Mouse (Mus musculus) kidney, postnatal 36 days (tissue): Measurements from ENCODE around the gene Nemp1.

ENCODE experiments used
- DNase-seq, 2 experiments: peaks; one replicate each; pipeline ENCODE4 v3.0.0; 2021 to 2022; ENCODE audit warnings: mixed read lengths in 2 of 2

Nemp1 gene

GRCm38 (mm10) chr10:127674794-127675522 is 8.3 kb downstream of the Nemp1 start:
- DNase-seq, result peak; percentile 94 to 96

GRCm38 (mm10) chr10:127675859-127676398 is 9.2 kb downstream of the Nemp1 start:
- no peak for DNase-seq

DNA sequence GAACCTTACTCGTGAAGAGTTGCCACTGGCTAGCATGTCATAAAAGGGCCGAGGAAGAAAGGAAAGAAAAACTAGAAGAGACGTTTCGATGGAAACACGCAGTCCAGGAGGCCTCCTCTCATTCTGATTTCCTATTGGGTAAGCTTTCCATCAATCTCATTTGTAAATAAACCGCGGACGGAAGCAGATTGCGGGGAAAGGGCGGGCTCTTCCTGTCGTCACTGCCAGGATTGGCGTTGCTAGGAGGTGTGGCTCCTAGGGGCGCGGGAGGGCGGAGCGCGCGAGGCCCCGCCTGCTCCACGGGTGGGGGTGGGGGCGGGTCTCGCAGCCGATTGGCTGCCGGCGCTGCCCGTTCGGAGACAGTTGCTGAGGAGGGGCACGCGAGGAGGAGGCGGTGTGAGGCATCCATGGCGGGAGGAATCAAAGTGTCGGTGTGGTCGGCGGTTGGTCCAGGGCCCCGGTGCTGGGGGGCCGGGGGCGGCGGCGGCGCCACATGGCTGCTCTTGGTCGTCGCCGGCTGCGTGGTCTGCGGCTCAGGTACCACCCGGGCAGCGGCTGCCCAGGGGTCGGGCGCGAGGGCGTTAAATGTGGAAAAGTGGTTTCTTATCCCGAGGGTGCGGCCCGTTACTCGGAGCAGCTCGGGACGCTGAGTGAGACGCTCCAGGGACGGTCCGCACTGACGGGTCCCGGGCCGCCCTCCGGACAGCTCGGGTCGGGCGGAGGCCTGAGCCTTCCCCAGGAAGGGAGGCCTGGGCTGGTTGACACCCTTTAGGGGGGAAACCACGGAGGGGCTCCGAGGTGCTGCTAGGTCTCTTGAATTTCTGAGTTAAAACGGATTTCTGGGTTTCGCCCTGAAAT is 10.2 kb downstream of the Nemp1 start:
- peak; percentile 94 to 96 for DNase-seq

GRCm38 (mm10) chr10:127677591-127678336 is 11.1 kb downstream of the Nemp1 start:
- DNase-seq, result peak; percentile 82 to 83

DNA sequence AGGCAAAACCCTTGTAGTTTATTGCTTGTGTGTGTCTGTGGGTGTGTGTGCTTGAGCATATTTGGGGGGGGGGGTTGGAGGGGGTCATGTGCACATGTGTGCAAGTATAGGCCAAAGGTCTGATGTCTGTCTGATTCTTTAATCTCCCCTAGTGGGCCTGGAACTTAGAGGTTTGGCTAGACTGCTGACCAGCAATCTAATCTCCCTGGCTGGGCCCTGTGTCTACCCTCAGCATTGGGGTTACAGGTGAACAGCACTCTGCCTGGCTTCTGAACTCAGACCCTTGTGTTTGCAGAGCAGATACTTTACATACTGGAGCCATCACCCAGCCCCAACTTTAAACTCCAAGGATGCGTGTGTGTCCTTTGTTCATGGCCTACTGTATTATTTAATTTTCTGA is 12.5 kb downstream of the Nemp1 start:
- DNase-seq, result no peak

DNA sequence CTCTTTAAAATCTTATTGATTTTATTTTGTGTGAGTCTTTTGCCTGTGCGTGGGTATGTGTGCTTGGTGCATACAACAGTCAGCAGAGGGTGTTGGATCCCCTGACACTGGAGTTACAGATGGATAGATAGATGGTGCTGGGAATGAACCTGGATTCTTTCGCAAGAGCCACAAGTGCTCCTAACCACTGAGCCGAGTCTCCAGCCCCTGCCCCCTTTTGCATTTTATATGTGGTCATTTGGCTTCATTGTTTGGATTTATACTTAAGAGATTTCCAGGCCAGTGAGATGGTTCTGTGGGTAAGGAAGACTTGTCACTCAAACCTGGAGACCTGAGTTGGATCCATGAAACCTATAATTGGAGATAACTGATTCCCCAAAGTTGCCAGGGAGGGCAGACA is 13.2 kb downstream of the Nemp1 start:
- DNase-seq, result no peak

DNA sequence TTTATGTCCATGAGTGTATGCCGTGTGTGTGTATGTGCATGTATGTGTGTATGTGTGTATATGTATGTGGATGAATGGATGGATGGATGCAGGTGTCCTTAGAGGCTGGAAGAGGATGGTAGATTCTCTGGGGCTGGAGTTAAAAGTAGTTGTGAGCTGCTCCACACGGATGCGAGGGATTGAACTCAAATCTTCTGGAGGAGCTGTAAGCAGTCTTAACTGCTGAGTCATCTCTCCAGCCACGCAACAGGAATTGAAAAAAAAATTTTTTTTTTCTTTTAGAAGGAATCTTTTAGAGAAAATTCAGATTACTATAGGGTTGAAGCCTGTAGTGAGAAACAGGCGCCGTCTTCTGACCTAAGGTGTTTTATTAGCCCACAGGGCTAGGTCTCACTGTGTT is 16.2 kb downstream of the Nemp1 start:
- no peak for DNase-seq

DNA sequence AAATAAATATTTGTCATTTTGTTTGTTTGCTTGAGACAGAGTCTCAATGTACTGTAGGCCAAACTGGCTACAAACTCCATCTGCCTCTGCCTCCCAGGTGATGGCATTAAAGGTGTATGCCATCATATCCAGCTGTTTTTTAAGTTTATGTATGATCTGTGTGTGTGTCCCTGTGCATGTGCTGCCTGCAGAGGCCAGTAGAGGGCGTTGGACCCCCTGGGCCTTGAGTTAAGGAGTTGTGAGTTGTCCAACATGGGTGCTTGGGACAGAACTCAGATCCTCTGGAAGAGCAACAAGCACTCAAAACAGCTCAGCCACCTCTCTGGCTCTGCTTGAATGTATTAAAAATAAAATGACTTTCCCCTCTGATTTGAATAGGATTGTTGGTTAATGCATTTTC is 24.4 kb downstream of the Nemp1 start:
- DNase-seq, result no peak

DNA sequence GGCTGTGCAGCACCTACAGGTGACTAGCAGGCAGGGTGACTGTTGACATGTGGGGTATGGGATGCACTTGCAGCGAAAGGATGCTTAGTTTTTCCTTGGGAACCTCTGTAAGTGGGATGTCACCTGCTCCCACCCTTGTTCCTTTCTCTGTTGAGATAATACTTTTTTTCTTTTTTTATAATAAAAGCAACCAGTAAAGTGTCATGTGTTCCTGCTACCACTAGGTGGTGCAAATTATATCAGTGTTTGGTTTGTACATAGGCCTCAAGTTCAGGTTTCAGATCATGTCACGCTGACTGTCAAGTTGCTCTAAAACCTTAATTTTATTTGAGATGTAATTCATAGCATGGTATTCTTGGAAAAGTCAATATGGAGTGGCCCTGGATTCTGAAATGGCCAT is 27.9 kb downstream of the Nemp1 start:
- peak; percentile 23 to 25 for DNase-seq

DNA sequence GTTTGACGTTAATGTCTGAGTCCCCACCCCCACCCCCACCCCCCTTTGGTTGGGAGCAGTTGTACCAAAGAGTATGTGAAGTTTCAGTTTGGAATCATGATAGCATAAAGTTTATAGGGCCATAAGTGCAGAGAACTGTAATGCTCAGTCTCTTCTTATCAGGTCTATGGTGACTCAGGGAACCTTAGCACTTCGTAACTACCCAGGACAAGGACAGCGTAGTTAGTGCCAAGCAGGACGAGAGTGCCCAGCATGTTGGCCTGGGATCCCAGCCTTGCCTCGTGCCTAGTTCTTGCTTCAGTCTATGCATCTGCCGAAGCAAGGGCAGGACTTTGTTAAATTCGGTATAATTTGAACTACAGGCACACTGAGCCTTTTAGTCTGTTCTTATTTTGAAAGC is 29.1 kb downstream of the Nemp1 start:
- DNase-seq, result no peak

GRCm38 (mm10) chr10:127698966-127699365 is 32.3 kb downstream of the Nemp1 start:
- DNase-seq, result no peak

DNA sequence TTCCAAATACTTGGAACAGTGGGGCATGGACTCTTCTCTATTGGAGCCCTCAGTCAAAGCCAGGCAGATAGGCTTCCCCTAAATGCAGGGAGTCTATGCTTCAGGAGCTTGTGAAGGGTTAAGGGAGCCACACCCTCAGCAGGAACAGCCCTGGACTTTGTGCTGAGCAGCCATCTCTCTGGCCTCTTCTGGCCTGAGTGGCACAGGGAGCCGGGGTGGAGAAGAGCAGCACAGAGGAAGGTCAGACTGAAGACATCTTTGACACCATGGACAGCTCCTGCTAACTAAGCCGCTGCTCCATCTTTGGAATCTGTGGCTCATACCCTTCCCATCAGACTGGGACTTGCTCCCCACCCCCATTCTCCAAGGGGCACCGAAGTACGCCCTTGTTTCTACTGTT is 36.6 kb downstream of the Nemp1 start:
- DNase-seq, result peak in 1 of 2 experiments; percentile 9

DNA sequence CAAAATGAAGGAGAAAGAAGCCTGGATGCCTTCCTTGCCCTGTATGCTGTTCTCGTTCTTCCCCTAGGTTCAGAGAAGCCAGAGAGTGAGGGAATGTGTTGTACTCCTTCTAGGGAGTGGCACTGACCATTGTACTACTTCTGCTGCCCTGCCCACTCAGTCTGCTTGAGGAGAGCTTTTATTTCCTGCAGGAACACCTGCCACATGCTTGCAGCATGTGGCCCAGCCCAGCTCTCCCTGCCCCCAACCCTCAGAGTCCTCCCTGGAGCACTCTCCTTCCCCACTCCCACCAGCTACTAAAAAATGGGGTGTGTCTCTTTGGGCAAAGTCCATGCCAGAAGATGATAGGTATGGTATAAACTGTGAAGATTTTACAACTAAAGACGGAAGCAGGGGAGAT is 37.6 kb downstream of the Nemp1 start:
- DNase-seq, result no peak

DNA sequence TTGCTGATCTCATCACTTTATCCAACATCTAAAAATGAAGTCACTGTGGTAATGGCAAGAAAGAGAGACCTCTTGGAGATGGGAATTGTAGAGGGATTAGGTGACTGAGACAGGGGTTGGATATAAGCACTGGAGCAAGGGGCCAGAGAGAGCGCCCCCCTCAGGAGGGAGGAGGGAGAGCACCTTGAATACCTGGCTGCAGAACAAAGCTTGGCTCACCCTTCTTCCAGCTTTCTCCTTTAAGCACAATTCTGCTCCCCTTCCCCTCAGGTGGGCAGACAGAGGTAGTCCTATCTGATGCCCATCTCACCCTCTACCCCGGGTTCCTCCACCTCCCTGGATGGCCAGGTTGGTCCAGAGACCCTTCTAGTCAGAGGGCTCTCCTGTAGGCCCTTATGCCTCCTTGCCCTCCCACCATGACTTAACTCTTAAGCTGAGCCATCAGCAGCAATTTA is 38.1 kb downstream of the Nemp1 start, which contains the start of gene Myo1a:
TSS of gene Myo1a (plus strand) at position 405 of the 455 bp plus-strand sequence.
- no peak for DNase-seq

DNA sequence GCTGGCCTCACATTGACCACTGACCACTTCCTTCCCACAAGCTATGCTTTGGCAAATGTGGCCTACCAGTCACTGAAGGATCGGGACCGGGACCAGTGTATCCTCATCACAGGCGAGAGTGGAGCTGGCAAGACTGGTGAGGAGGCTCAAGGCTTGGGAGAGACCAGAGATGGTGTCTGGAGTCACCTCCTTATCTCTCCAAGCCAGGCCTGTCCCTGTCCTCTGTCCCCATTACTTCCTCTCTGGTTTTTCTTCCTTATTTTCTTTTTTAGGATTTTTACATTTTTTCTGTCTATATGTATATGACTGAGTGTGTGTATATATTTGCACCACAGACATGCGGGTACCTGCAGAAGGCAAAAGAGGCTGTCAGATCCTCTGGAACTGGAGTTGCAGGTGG is 39.1 kb downstream of the Nemp1 start:
- DNase-seq, result no peak

DNA sequence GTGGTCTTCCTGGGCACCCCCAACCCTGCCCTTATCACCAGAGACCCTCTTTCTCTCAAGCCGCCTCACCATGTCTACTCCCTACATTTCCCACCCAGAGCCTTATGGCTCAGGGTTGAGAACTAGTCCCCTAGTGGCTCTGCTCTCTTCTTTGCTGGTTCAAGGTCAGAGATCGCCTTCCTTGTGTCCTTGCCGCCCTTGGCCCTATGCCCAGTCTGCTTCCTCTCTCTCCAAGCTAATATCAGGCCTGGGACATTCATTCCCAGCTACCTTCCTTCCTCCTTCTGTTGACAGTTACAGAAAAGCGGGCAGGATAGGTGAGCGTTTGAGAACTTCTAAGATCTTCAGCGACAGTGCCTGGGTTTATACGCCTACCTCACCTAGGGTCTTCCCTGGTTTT is 41.0 kb downstream of the Nemp1 start:
- peak; percentile 49 to 74 for DNase-seq

DNA sequence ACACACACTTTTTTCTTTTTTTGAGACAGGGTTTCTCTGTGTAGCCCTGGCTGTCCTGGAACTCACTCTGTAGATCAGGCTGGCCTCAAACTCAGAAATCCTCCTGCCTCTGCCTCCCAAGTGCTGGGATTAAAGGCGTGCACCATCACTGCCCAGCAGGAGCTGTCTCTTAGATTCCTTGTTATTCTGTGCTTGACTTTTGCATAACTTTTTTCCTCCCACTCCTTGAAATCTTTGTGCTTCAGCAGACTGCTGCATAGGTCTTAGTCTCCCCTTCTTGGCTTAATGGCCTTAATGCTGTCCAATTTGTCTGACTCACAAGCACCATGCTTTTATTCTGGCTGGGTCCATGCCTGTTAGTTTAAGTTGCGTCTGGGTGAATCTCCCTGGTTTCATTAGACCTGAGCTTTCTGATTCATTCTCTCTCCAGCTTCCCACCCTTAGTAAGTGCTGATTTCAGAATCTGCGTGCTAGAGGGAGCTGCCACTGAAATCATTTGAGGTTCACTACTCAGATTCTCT is 42.2 kb downstream of the Nemp1 start:
- DNase-seq, result no peak

DNA sequence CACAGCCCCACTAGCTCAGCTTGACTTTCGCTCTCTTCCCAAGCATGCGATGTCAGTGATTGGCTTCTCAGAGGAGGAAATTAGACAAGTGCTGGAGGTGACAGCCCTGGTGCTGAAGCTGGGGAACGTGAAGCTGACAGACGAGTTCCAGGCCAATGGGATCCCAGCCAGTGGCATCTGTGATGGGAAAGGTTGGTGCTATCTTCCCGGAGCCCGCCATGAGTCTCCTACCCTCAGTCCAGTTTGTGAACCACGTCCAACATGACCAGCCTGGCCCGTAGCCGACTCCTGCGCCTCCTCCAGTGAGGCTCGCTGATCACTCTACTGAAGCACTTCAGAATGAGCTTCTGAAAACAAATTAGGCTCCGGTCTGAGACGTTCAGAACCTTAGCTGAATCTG is 43.6 kb downstream of the Nemp1 start:
- no peak for DNase-seq

- no peak for DNase-seq
These were observed 46.0 kb downstream of the Nemp1 start for GRCm38 (mm10) chr10:127712736-127713135.

DNA sequence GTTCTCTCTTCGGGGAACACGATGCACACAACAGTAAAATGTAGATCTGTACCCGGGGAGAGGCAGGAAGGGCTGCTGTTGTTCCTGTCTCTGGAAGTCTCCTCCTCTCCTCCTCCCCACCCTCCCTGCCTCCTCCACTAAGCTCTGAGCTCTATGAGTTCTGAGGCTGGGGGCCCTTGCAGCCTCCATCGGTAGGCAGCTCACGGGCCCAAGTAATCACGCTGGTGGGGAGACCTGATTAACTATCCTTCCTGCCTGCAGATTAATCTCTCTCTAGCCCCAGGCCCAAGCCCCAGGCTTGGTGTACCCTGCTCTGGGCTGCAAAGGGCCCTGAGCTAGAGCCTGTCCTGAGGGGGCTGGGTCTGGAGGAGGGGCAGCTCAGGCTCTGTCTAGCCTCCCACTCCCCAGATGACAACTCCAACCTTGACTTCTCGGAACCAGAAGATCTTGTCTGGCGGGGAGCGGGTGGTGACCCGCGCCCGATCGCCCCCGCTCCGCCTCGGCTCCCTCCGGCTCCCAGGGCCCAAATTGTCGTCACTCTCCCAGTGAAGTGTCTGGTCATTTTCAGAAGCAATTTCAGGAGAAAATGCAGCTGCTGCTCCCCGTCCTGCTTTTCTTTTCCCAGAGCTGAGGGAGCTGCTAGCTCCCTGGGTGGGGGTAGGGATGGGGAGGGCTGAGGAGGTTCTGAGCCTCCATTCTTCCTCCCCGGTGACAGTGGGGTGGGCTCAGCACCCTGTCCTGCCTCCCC is 55.1 kb downstream of the Nemp1 start:
- DNase-seq, result no peak

DNA sequence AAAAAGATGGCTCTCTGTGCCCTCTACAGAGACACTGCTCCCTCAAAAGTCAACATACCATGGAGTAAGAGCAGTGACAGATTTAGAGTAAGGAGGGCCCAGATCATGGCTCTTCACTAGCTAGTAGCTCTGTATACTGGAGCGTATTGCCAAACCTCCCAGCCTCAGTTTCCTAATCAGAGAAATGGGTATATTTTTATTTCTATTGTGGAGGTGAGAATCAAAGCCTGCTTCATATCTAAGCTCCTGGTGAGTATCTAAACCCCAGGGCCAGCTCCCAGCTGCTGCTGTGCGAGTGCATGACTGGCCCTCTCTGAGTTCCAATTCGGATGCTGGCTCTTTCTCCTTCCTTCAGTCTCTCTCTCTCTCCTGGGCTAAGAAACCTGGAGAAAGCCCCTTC is 57.5 kb downstream of the Nemp1 start, which contains the start of gene Tac2:
TSS of gene Tac2 (plus strand) at position 301 of the 400 bp plus-strand sequence.
- DNase-seq, result no peak

DNA sequence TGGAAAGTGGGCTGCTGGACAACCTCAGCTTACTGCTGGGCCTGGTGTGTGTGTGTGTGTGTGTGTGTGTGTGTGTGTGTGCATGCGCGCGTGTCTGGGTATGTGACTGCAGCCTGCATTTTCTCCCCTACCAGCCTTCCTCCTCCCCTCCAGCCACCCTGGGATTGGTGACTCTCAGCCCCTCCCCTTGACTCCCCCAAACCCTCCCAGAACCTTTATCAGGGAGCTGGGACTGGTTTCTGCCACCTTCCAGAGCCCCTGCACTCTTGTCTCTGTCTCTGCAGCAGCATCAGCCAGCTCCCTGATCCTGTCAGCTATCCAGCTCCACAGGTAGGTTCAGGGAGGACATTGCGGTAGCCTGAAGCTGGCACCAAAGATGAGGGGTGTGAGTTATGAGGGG is 58.4 kb downstream of the Nemp1 start:
- no peak for DNase-seq
